Mouse (Mus musculus) forebrain, embryonic 16.5 days (tissue): ENCODE data around the gene Ints14. TPM values are rescaled to one million over a fixed set of nuclear protein-coding genes. Genes with fewer than 3 reads are reported as not detected.

Source experiments
- ATAC-seq: fragments of 200-750 bp; cut with Nextera tagmentation; 2 replicates; pipeline ENCODE4 v1.8.0; 2017; ENCODE audit warnings: mild to moderate bottlenecking, moderate library complexity
- H3K27ac ChIP-seq: fragments of 300-500 bp; sonication (generic); 2 replicates; pipeline ENCODE4 v1.5.1; 2014; ENCODE audit warnings: low read length, control low read depth
- H3K27me3 ChIP-seq: fragments of 300-500 bp; sonication (generic); replicated peaks from 2 replicates; pipeline ENCODE4 v1.6.1; 2014; ENCODE audit warnings: low read length; ENCODE audit not compliant: control insufficient read depth, insufficient read depth
- H3K36me3 ChIP-seq: fragments of 300-500 bp; sonication (generic); 2 replicates; pipeline ENCODE4 v1.6.1; 2014; ENCODE audit not compliant: control insufficient read depth, insufficient read depth
- H3K4me1 ChIP-seq: fragments of 300-500 bp; sonication (generic); replicated peaks from 2 replicates; pipeline ENCODE4 v1.6.1; 2014; ENCODE audit warnings: low read length; ENCODE audit not compliant: control insufficient read depth, insufficient read depth
- H3K4me2 ChIP-seq: fragments of 300-500 bp; sonication (generic); 2 replicates; pipeline ENCODE4 v1.6.1; 2014; ENCODE audit warnings: mild to moderate bottlenecking, low read length, control low read depth
- H3K4me3 ChIP-seq: fragments of 300-500 bp; sonication (generic); replicated peaks from 2 replicates; pipeline ENCODE4 v1.5.1; 2014; ENCODE audit warnings: mild to moderate bottlenecking, low read length, control low read depth
- H3K9ac ChIP-seq: fragments of 300-500 bp; sonication (generic); replicated peaks from 2 replicates; pipeline ENCODE4 v1.6.1; 2014; ENCODE audit warnings: low read depth, low read length, control low read depth
- H3K9me3 ChIP-seq: fragments of 300-500 bp; sonication (generic); 2 replicates; pipeline ENCODE4 v1.6.1; 2016; ENCODE audit warnings: low read length; ENCODE audit not compliant: control insufficient read depth
- WGBS: fragments of 180-500 bp; shearing (Covaris S2); extraction: QIAGEN DNeasy Blood & Tissue Kit; methylation state at CpG from one replicate; pipeline ENCODE4 v1.1.7; 2014; 5-methylcytosine and 5-hydroxymethylcytosine counted together
- polyA plus RNA-seq: library from polyadenylated mRNA; unstranded; fragments of >200 nt; fragmentation: Nextera tagmentation; extraction: Ambion mirVana; gene quantifications from 2 replicates; pipeline ENCODE4 v1.2.1, GENCODE M21; 2015

Gene Ints14
- polyA plus RNA-seq, 1 experiment from 2014 or later: 43.2 TPM

DNA sequence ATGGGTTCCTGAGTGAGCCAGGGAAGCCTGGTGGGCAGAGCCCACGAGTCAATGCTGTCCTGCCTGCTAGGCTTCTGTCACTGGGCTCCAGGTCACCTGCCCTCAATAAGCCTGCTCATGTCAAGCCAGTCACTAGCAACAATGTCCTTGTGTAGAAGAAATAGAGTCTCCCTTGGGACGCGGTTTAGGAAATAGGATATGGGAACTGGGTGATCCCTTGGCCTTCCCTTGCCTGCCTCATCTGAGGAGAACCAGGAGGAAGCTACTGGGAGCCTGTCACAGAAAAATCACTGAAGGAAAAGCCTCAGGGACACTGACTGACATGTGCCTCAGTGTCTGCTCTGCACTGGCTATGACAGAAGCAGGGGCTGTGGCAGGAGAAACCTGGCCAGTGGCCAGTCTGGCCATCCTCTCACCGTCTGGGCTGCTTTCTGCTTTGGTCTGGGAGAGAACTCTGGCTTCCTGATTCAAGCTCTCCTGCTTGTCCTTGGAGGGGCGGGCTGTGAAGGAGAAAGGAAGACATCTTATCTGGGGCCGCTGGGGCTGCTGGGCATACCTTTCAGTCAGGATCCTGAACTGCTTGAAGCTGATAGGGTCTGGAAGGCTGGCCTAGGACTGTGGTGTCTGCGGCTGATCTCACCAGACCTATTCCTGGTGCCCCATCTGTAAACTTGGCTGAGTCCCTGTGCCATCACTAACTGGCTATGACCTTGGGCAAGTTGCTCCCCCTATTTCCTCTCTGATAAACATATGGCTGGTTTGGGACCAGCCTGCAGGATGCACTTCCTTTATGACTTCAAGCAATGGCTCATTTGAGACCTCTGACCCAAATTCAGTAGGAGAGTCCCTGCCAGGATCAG lies 28.7 kb upstream of the Ints14 start:
- Histone ChIP-seq H3K9ac (no peak overlapping the region), H3K36me3 (no peaks in the 10 kb centered on the region), H3K27me3 (no peaks in the 10 kb centered on the region), H3K27ac (no peak overlapping the region), H3K4me2 (no peak overlapping the region), H3K4me1 (peaks cover under 1% of the 10 kb centered on the region), H3K9me3 (no peaks in the 10 kb centered on the region), H3K4me3 (no peak overlapping the region)
- WGBS: 80% methylated on average over 7 of the region's 7 CpGs
- no peak for ATAC-seq

GRCm38 (mm10) chr9:64934015-64934754 lies 26.5 kb upstream of the Ints14 start:
- no peak for ATAC-seq
- Histone ChIP-seq H3K4me2 (no peak overlapping the region), H3K9ac (no peak overlapping the region), H3K4me3 (no peak overlapping the region), H3K9me3 (no peaks in the 10 kb centered on the region), H3K36me3 (no peaks in the 10 kb centered on the region), H3K27me3 (no peaks in the 10 kb centered on the region), H3K4me1 (no peaks in the 10 kb centered on the region), H3K27ac (no peak overlapping the region)
- 66% methylated on average over 15 of the region's 15 CpGs for WGBS

DNA sequence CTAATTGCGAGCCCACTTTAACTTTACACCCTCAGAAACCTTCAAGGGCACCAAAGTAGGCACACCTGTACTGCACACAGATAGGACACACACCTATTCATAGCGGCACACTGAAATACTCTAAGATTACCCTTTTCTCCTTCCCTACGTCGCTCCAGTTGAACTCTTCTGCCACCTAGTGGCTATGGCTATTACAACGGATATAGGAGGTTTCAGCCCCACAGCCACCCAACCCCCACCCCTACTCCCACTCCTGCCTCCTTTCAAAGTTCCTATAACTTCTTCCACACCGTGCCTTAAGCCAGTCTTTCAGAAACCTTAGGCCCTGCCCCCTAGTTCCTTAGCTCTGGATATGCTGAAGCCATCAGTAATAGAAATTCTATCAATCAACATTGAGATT lies 24.2 kb upstream of the Ints14 start:
- H3K9ac ChIP-seq: no peak overlapping the region
- no peak overlapping the region for H3K4me2 ChIP-seq
- H3K4me1 ChIP-seq: no peaks in the 10 kb centered on the region
- H3K9me3 ChIP-seq: no peaks in the 10 kb centered on the region
- H3K27ac ChIP-seq: no peak overlapping the region
- ATAC-seq: no peak
- H3K4me3 ChIP-seq: no peak overlapping the region
- H3K36me3 ChIP-seq: no peaks in the 10 kb centered on the region
- WGBS: 6% methylated on average over 6 of the region's 6 CpGs
- H3K27me3 ChIP-seq: no peaks in the 10 kb centered on the region

DNA sequence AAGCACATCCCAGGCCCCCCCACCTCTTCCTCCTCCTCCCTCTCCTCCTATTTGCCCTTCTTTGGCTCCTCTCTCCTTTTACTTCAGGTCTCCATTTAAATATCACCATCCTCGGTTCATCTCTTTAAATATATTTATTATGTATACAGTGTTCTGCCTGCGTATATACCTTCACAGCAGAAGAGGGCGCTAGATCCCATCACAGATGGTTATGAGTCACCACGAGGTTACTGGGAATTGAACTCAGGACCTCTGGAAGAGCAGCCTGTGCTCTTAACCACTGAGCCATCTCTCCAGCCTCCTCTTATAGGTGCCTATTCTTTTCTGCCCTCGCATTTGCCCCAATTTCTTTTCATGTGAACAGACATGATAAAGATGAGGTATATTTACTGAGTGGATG lies 23.2 kb upstream of the Ints14 start:
- Histone ChIP-seq H3K27me3 (no peaks in the 10 kb centered on the region), H3K4me2 (no peak overlapping the region), H3K9me3 (no peaks in the 10 kb centered on the region), H3K36me3 (no peaks in the 10 kb centered on the region), H3K27ac (no peak overlapping the region), H3K4me1 (no peaks in the 10 kb centered on the region), H3K4me3 (no peak overlapping the region), H3K9ac (no peak overlapping the region)
- WGBS: 60% methylated on average over 5 of the region's 5 CpGs
- ATAC-seq: no peak

DNA sequence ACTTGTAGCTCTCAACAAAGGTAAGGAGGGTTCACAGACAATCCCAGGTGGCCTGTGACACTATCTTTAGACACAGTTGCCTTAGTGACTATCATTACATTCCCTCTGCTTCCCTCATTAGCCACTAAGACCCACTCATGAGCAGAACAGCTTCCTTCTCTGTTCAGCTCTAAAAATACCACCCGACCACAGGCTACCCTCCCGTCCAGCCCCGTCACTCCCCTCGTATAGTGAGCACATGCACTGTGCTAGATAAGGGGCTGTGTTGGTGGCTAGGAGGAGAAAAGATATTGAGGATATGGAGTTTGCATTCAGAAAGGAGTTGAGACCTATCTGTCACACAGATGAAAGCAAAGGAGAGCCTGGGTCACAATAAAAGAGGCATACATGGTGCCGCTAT lies 22.2 kb upstream of the Ints14 start:
- H3K9ac ChIP-seq: no peak overlapping the region
- H3K4me1 ChIP-seq: no peaks in the 10 kb centered on the region
- H3K9me3 ChIP-seq: no peaks in the 10 kb centered on the region
- H3K27me3 ChIP-seq: no peaks in the 10 kb centered on the region
- no peak overlapping the region for H3K4me2 ChIP-seq
- H3K4me3 ChIP-seq: no peak overlapping the region
- no peak overlapping the region for H3K27ac ChIP-seq
- no peak for ATAC-seq
- H3K36me3 ChIP-seq: no peaks in the 10 kb centered on the region
- 78% methylated on average over 5 of the region's 5 CpGs for WGBS

DNA sequence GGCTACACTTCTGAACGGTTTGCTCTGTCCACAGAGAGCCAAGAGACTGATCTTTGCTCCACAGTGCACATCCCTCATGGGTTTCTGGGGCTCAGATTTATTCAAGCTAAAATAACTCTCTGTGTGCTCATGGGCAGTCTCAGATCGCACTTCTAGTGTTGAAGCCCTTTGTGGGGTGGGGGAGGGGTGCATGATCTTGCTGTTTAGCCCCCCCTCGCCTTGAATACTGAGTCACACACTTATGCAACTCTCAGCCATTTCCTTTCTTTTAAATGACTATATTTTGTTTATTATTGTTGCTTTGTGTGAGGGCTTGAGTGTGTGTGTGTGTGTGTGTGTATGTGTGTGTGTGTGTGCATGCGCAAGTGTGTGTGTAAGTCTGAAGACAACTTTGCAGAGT lies 21.4 kb upstream of the Ints14 start:
- ATAC-seq: no peak
- Histone ChIP-seq H3K27ac (no peak overlapping the region), H3K4me1 (no peaks in the 10 kb centered on the region), H3K27me3 (no peaks in the 10 kb centered on the region), H3K4me2 (no peak overlapping the region), H3K9ac (no peak overlapping the region), H3K36me3 (no peaks in the 10 kb centered on the region), H3K4me3 (no peak overlapping the region), H3K9me3 (no peaks in the 10 kb centered on the region)
- 52% methylated on average over 4 of the region's 4 CpGs for WGBS

DNA sequence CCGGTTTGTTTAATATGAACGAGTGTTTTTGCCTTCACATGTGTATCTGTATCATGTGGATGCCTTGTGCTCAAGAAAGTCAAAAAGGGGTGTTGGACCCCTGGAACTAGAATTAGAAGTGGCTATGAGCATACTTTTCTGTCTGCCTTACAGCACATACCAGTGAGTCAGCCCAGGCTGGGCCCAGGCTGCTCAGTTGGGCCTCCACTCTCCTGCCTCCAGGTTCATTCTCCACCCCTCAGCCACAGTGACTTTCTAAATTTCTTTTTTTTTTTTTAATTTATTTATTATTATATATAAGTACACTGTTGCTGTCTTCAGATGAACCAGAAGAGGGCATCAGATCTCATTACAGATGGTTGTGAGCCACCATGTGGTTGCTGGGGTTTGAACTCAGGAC lies 20.9 kb upstream of the Ints14 start:
- no peak overlapping the region for H3K4me3 ChIP-seq
- H3K4me2 ChIP-seq: no peak overlapping the region
- no peak overlapping the region for H3K9ac ChIP-seq
- 83% methylated on average over 2 of the region's 2 CpGs for WGBS
- no peaks in the 10 kb centered on the region for H3K36me3 ChIP-seq
- H3K4me1 ChIP-seq: no peaks in the 10 kb centered on the region
- H3K27ac ChIP-seq: no peak overlapping the region
- H3K27me3 ChIP-seq: no peaks in the 10 kb centered on the region
- H3K9me3 ChIP-seq: no peaks in the 10 kb centered on the region
- no peak for ATAC-seq

- no peaks in the 10 kb centered on the region for H3K27me3 ChIP-seq
- H3K4me3 ChIP-seq: no peak overlapping the region
- 84% methylated on average over 11 of the region's 11 CpGs for WGBS
- H3K9ac ChIP-seq: no peak overlapping the region
- no peaks in the 10 kb centered on the region for H3K4me1 ChIP-seq
- no peaks in the 10 kb centered on the region for H3K9me3 ChIP-seq
- no peak overlapping the region for H3K4me2 ChIP-seq
- H3K36me3 ChIP-seq: no peaks in the 10 kb centered on the region
- no peak for ATAC-seq
- H3K27ac ChIP-seq: no peak overlapping the region
Observed at GRCm38 (mm10) chr9:64940731-64941346, 19.9 kb upstream of the Ints14 start.

DNA sequence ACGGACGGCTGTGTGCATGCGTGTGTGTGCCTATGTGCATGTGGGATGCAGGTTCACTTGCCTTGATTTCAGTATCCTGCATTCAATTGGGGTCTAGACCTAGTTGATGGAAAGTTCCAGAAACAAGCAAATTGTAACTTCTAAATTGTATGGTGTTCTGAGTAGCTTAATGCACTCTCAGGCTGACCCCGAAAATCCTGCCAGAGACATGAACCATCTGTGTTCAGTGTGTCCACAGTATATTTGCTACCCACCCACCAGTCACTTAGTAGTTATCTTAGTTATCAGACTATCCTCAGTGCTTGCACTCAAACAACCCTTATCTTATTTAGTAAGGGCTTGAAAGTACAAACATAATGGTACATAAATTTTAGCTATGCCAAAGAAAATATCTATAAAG lies 19.1 kb upstream of the Ints14 start:
- Histone ChIP-seq H3K27ac (no peak overlapping the region), H3K9ac (no peak overlapping the region), H3K27me3 (no peaks in the 10 kb centered on the region), H3K4me2 (no peak overlapping the region), H3K36me3 (no peaks in the 10 kb centered on the region), H3K4me3 (no peak overlapping the region), H3K4me1 (no peaks in the 10 kb centered on the region), H3K9me3 (no peaks in the 10 kb centered on the region)
- ATAC-seq: no peak
- 90% methylated on average over 4 of the region's 4 CpGs for WGBS
